Mouse (Mus musculus) kidney, adult 2 months (tissue): ENCODE results near the gene Shtn1.

Experiments used
- CTCF ChIP-seq: fragments of 200-500 bp; conservative IDR thresholded peaks from 2 replicates; pipeline ENCODE4 v1.5.1; 2011; ENCODE audit warnings: low read depth, mild to moderate bottlenecking, control low read depth, low read length, moderate library complexity, mixed read lengths; ENCODE audit not compliant: insufficient read depth, insufficient read length
- POLR2A ChIP-seq: fragments of 200-500 bp; IDR thresholded peaks from one replicate; pipeline ENCODE4 v1.6.1; 2011; ENCODE audit warnings: low read depth, low read length, control low read depth

DNA sequence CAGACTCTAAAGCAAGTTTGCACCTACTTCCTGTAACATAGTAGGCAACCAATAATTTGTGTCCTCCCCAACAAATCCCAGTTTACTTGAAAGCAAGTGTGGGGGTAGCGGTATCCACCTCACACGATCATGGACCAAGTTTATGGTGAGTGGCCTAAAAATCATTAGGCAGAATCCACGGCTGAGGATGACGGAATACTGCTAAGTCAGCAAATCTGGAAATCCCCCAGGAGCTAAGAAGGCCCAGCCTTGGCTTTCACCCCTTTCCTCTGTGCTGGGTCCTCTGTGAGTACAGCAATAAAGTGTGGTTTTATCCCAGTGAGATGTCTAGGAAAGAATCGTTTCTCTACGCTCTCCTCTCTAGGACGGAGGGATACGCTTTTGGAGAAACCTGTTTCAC, 121.1 kb downstream of the Shtn1 start:
- TF ChIP-seq POLR2A (no peak), CTCF (no peak)
